8 mouse cellular contexts compared by ENCODE assay signal in the genomic region with DNA sequence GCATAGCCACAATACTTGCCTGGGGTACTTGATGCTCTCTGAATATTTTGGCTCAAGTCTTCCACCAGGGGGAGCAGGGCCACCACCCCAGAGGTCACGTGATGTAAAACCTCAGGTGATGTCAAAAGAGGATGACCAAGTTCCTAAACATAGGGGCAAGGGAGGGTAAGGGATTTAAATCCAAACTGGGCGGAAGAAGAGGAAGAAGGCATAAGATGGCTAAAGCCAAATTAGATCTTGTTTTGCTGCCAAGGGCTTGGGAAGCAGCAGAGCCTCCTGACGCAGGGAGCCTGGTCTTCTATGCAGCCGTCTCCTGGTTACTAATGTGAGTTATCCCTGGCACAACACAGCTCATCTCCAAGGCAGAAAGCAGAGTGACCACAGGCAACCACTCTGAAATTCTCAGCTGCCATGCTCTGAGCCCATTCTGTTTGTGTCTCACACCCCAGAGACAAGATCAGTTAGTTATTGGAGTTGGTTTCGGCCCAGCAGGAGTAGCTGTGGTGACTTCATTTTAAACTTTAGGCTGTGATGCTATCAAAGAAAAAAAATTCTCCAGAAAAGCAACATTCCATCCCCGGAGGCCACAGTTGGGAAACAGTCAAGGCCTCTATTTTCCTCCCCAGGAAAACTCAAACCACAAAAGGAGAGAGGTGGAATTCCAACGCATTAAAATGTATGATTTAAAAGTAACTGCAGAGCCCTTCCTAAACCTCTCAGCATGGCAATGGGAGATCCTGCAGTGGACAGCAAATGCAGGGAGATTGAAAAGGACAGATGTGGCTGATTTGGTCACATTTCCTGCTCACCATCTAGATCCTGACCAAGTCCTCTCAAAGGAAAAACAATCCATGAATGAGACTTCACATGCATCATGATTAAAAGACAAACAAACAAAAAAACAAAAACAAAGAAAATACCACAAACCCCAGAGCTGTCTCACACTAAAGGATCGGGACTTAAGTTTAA.
DNase-seq lines count a peak whose midpoint lies in the region; ATAC-seq and TF ChIP-seq lines count a peak whose summit lies in the region.

No protein-coding gene starts in this region.

- no peaks in the 10 kb centered on the region for H3K36me3 ChIP-seq in ES-Bruce4 (ENCODE audit: control insufficient read depth, insufficient read depth, low read length, poor library complexity, severe bottlenecking)
- H3K36me3 ChIP-seq in midbrain, embryonic 13.5 days: 0 out of 2 replicates have a peak, but pooled peaks cover 5% of the 10 kb centered on the region

- no peak for TF ChIP-seq EP300 in ES-Bruce4 (IDR thresholded peaks at IDR 0.05; ENCODE audit: insufficient read depth, low read depth, low read length)

- no peak overlapping the region for H3K27ac ChIP-seq in ES-Bruce4 (ENCODE audit: insufficient read depth, low read length)
- no peak overlapping the region for H3K27ac ChIP-seq in midbrain, embryonic 13.5 days

- H3K4me3 ChIP-seq in ES-Bruce4 (ENCODE audit: low read depth, low read length): no peak overlapping the region
- no peak overlapping the region for H3K4me3 ChIP-seq in midbrain, embryonic 13.5 days (replicated peaks)

- DNase-seq in kidney, adult 18-20 months: peak; percentile 27
- DNase-seq in kidney, adult 11 months: no peak
- peak; percentile 52 for DNase-seq in brain, adult 2 months (ENCODE audit: low read depth, low spot score)
- DNase-seq in kidney, postnatal 10 days: peak; percentile 50
- no peak for DNase-seq in right cerebral cortex, postnatal 4 days
- DNase-seq in left cerebral cortex, adult 11 months (ENCODE audit: low spot score): no peak

- H3K9me3 ChIP-seq in ES-Bruce4 (replicated peaks; ENCODE audit: control insufficient read depth, insufficient read depth, low read length, poor library complexity, severe bottlenecking): no peaks in the 10 kb centered on the region
- H3K9me3 ChIP-seq in midbrain, embryonic 13.5 days: no peaks in the 10 kb centered on the region

- H3K9ac ChIP-seq in ES-Bruce4 (ENCODE audit: low read depth, poor library complexity, severe bottlenecking): no peak overlapping the region
- no peak overlapping the region for H3K9ac ChIP-seq in midbrain, embryonic 13.5 days (replicated peaks)

- no peak for ATAC-seq in midbrain, embryonic 13.5 days

- peaks cover 2% of the 10 kb centered on the region for H3K4me1 ChIP-seq in ES-Bruce4 (ENCODE audit: control insufficient read depth, insufficient read depth, low read length)
- H3K4me1 ChIP-seq in midbrain, embryonic 13.5 days (replicated peaks): peaks cover 26% of the 10 kb centered on the region

- no peak overlapping the region for H3K4me2 ChIP-seq in midbrain, embryonic 13.5 days (replicated peaks)

- no peak for TF ChIP-seq POLR2A in ES-Bruce4 (IDR thresholded peaks at IDR 0.05; ENCODE audit: insufficient read depth, low read length)

- whole genome bisulfite sequencing in midbrain, embryonic 13.5 days: 81% methylated on average over 8 of the region's 8 CpGs

- no peaks in the 10 kb centered on the region for H3K27me3 ChIP-seq in ES-Bruce4 (ENCODE audit: control insufficient read depth, insufficient read depth, low read length, poor library complexity, severe bottlenecking)
- H3K27me3 ChIP-seq in midbrain, embryonic 13.5 days: no peaks in the 10 kb centered on the region

- TF ChIP-seq CTCF in ES-Bruce4 (IDR thresholded peaks at IDR 0.05; ENCODE audit: low read depth, low read length): peak; percentile 51

Comparison
In these comparisons a context has a peak if more than half of its experiments do, and no peak if none do; other contexts are left out.
1. DNase-seq: peak in kidney, adult 18-20 months (single experiment), brain, adult 2 months (single experiment) and kidney, postnatal 10 days (single experiment); none in kidney, adult 11 months (single experiment), right cerebral cortex, postnatal 4 days (single experiment) and left cerebral cortex, adult 11 months (single experiment).